Mouse (Mus musculus) olfactory bulb, adult 2 months (tissue): Measurements from ENCODE around the gene Relt.

Source experiments
- CTCF ChIP-seq: fragments of 200-500 bp; IDR thresholded peaks from 2 replicates; pipeline ENCODE4 v1.5.1; 2012; ENCODE audit warnings: low read depth, mild to moderate bottlenecking, low read length, moderate library complexity; ENCODE audit not compliant: insufficient read depth
- POLR2A ChIP-seq: fragments of 200-500 bp; IDR thresholded peaks from 2 replicates; pipeline ENCODE4 v1.6.1; 2012; ENCODE audit warnings: mild to moderate bottlenecking, low read depth, low read length, moderate library complexity; ENCODE audit not compliant: insufficient read depth

- TF ChIP-seq CTCF, result no peak
- TF ChIP-seq POLR2A, result no peak
These were observed 18.7 kb downstream of the Relt start for GRCm38 (mm10) chr7:100844385-100845025.
